Mouse (Mus musculus): ENCODE results near the gene Tas2r110. TPM values are rescaled to one million over a fixed set of nuclear protein-coding genes. Genes with fewer than 3 reads are reported as not detected.

Tas2r110 gene
- polyA plus RNA-seq (2015; fragmentation: Nextera tagmentation; extraction: Ambion mirVana) = not detected in 2 replicates

DNA sequence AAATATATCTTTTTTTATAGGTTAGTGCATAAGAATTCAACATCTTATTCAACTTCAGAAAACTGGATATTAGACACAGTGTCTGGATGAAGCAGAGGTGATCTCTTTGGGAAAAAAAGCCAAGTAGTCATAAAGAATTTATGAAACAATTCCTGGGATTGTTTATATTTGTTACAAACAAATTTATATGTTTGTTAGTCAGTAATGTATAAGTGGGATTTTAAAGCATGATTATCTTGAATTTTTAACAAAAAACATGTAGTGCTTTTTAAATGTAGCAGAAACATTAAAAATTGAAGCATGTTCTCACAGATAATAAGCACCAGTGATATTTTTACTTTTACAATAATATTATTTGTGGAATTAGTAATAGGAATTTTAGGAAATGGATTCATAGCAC lies at the start of gene Tas2r110:
Gene Tas2r110 (plus strand): TSS at position 301 of the 400 bp plus-strand sequence.
- TF ChIP-seq CTCF (IDR thresholded peaks at IDR 0.05; ENCODE audit: low read depth) = no peak
- no peak for ATAC-seq
- H3K9ac ChIP-seq (ENCODE audit: low read depth, low read length) = no peak within 1 kb of the TSS
- H3K9me3 ChIP-seq (ENCODE audit: control insufficient read depth) = no peaks in the 10 kb centered on the region
- no peak within 1 kb of the TSS for H3K4me2 ChIP-seq (replicated peaks; ENCODE audit: low read depth)
- H3K4me3 ChIP-seq (ENCODE audit: low read depth, low read length) = no peak within 1 kb of the TSS
- no peaks in the 10 kb centered on the region for H3K36me3 ChIP-seq (ENCODE audit: control insufficient read depth, insufficient read depth)
- no peaks in the 10 kb centered on the region for H3K27me3 ChIP-seq (replicated peaks; ENCODE audit: control insufficient read depth, insufficient read depth, low read length)
- H3K4me1 ChIP-seq (replicated peaks; ENCODE audit: control insufficient read depth, insufficient read depth, low read length) = no peaks in the 10 kb centered on the region
- no peak within 1 kb of the TSS for H3K27ac ChIP-seq (ENCODE audit: low read depth, low read length)

DNA sequence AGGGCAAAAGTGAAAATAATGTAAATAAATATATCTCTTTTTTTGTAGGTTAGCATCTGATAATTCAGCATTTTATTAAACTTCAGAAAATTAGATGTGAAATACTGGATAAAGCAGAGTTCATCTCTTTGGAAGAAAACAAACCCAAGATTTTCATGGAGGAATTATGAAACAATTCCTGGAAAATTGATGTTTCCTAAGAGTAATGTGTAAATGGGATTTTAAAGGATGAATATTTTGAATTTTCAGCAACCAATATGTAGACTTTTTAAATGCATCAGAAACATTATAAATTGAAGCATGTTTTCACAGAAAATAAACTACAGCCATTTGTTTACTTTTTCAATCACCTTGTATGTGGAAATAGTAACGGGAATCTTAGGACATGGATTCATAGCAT lies 21.0 kb upstream of the Tas2r110 start, which contains the start of gene Tas2r123:
Gene Tas2r123 (plus strand): TSS at position 301 of the 400 bp plus-strand sequence.
- TF ChIP-seq CTCF (IDR thresholded peaks at IDR 0.05; ENCODE audit: low read depth) = no peak
- Histone ChIP-seq H3K27me3 (replicated peaks; ENCODE audit: control insufficient read depth, insufficient read depth, low read length) (no peaks in the 10 kb centered on the region), H3K4me1 (replicated peaks; ENCODE audit: control insufficient read depth, insufficient read depth, low read length) (no peaks in the 10 kb centered on the region), H3K9ac (ENCODE audit: low read depth, low read length) (no peak within 1 kb of the TSS), H3K36me3 (ENCODE audit: control insufficient read depth, insufficient read depth) (no peaks in the 10 kb centered on the region), H3K9me3 (ENCODE audit: control insufficient read depth) (no peaks in the 10 kb centered on the region), H3K27ac (ENCODE audit: low read depth, low read length) (no peak within 1 kb of the TSS), H3K4me2 (replicated peaks; ENCODE audit: low read depth) (no peak within 1 kb of the TSS), H3K4me3 (ENCODE audit: low read depth, low read length) (no peak within 1 kb of the TSS)
- WGBS = 79% methylated on average over 1 of the region's 1 CpGs
- no peak for ATAC-seq

DNA sequence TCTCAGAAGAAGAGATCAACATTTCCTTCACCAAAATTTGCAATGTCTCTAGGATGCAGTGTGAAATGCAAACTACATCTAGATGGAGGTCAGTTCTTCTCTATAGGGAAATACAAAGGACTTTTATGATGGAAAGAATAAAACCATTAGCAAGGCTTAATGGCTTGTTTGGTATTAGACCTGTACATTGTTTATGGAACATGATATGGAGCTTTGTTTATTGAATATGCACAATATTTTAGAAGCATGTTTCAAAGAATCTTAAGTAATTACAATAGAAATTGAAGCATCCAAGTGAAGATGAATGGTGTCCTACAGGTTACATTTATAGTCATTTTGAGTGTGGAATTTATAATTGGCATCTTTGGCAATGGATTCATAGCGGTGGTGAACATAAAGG lies 12.7 kb upstream of the Tas2r110 start, which contains the start of gene Tas2r116:
Gene Tas2r116 (plus strand): TSS at position 301 of the 400 bp plus-strand sequence.
- TF ChIP-seq CTCF (IDR thresholded peaks at IDR 0.05; ENCODE audit: low read depth) = no peak
- Histone ChIP-seq H3K9ac (ENCODE audit: low read depth, low read length) (no peak within 1 kb of the TSS), H3K9me3 (ENCODE audit: control insufficient read depth) (no peaks in the 10 kb centered on the region), H3K4me3 (ENCODE audit: low read depth, low read length) (no peak within 1 kb of the TSS), H3K27me3 (replicated peaks; ENCODE audit: control insufficient read depth, insufficient read depth, low read length) (no peaks in the 10 kb centered on the region), H3K4me1 (replicated peaks; ENCODE audit: control insufficient read depth, insufficient read depth, low read length) (no peaks in the 10 kb centered on the region), H3K4me2 (replicated peaks; ENCODE audit: low read depth) (no peak within 1 kb of the TSS), H3K36me3 (ENCODE audit: control insufficient read depth, insufficient read depth) (no peaks in the 10 kb centered on the region), H3K27ac (ENCODE audit: low read depth, low read length) (no peak within 1 kb of the TSS)
- no peak for ATAC-seq
- 83% methylated on average over 1 of the region's 1 CpGs for WGBS

DNA sequence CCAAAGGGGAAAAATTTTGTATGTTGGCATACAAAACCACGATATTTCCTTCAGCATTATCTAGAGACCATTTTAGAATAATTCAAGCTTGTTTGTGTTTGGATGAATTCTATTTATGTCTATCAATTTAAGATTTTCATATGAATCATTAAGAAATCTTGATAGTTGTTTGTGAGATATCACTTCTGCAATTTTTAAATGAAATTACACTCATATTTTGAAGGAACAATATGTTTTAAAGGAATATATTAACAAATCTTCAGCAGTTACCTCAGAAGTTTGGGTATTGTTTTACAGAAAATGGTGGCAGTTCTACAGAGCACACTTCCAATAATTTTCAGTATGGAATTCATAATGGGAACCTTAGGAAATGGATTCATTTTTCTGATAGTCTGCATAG lies 24.9 kb downstream of the Tas2r110 start, which contains the start of gene Tas2r113:
Gene Tas2r113 (plus strand): TSS at position 301 of the 400 bp plus-strand sequence.
- no peak for ATAC-seq
- Histone ChIP-seq H3K4me2 (replicated peaks; ENCODE audit: low read depth) (no peak within 1 kb of the TSS), H3K27ac (ENCODE audit: low read depth, low read length) (no peak within 1 kb of the TSS), H3K27me3 (replicated peaks; ENCODE audit: control insufficient read depth, insufficient read depth, low read length) (no peaks in the 10 kb centered on the region), H3K4me1 (replicated peaks; ENCODE audit: control insufficient read depth, insufficient read depth, low read length) (no peaks in the 10 kb centered on the region), H3K4me3 (ENCODE audit: low read depth, low read length) (no peak within 1 kb of the TSS), H3K36me3 (ENCODE audit: control insufficient read depth, insufficient read depth) (no peaks in the 10 kb centered on the region), H3K9ac (ENCODE audit: low read depth, low read length) (no peak within 1 kb of the TSS), H3K9me3 (ENCODE audit: control insufficient read depth) (no peaks in the 10 kb centered on the region)
- WGBS = 61% methylated on average over 1 of the region's 1 CpGs
- no peak for TF ChIP-seq CTCF (IDR thresholded peaks at IDR 0.05; ENCODE audit: low read depth)

DNA sequence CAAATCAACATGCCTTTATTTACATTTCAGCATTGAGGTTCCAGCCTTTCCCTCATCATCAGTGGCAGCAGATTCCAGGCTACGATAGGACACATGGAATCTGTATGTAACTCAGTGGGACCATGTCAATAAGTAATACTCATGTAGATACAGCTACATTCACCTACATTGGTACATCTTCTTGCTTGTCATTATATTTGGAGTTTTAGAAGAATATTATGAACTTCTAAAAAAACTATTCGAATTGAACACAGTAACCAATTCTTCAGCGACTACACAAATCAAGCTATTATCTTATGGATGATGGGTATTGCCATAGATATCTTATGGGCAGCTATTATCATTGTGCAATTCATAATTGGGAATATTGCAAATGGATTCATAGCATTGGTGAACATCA lies 41.5 kb downstream of the Tas2r110 start, which contains the start of gene Tas2r125:
Gene Tas2r125 (plus strand): TSS at position 301 of the 400 bp plus-strand sequence.
- H3K27ac ChIP-seq (ENCODE audit: low read depth, low read length) = no peak within 1 kb of the TSS
- ATAC-seq = no peak
- H3K4me2 ChIP-seq (replicated peaks; ENCODE audit: low read depth) = no peak within 1 kb of the TSS
- H3K9me3 ChIP-seq (ENCODE audit: control insufficient read depth) = no peaks in the 10 kb centered on the region
- H3K4me1 ChIP-seq (replicated peaks; ENCODE audit: control insufficient read depth, insufficient read depth, low read length) = no peaks in the 10 kb centered on the region
- no peaks in the 10 kb centered on the region for H3K36me3 ChIP-seq (ENCODE audit: control insufficient read depth, insufficient read depth)
- TF ChIP-seq CTCF (IDR thresholded peaks at IDR 0.05; ENCODE audit: low read depth) = no peak
- no peaks in the 10 kb centered on the region for H3K27me3 ChIP-seq (replicated peaks; ENCODE audit: control insufficient read depth, insufficient read depth, low read length)
- WGBS = 76% methylated on average over 3 of the region's 3 CpGs
- no peak within 1 kb of the TSS for H3K4me3 ChIP-seq (ENCODE audit: low read depth, low read length)
- H3K9ac ChIP-seq (ENCODE audit: low read depth, low read length) = no peak within 1 kb of the TSS

Other genes with a start within 250 kb of the Tas2r110 start
- not detected in 2 replicates for gene A630073D07Rik, start 216.5 kb upstream of the Tas2r110 start, polyA plus RNA-seq (2015; fragmentation: Nextera tagmentation; extraction: Ambion mirVana)
- gene Tas2r120, start 211.1 kb upstream of the Tas2r110 start, polyA plus RNA-seq (2015; fragmentation: Nextera tagmentation; extraction: Ambion mirVana) = not detected in 2 replicates
- not detected in 2 replicates for gene Tas2r121, start 167.0 kb upstream of the Tas2r110 start, polyA plus RNA-seq (2015; fragmentation: Nextera tagmentation; extraction: Ambion mirVana)
- gene Tas2r122, start 156.1 kb upstream of the Tas2r110 start, polyA plus RNA-seq (2015; fragmentation: Nextera tagmentation; extraction: Ambion mirVana) = not detected in 2 replicates
- gene Tas2r115, start 130.0 kb upstream of the Tas2r110 start, polyA plus RNA-seq (2015; fragmentation: Nextera tagmentation; extraction: Ambion mirVana) = not detected in 2 replicates
- gene Tas2r124, start 113.3 kb upstream of the Tas2r110 start, polyA plus RNA-seq (2015; fragmentation: Nextera tagmentation; extraction: Ambion mirVana) = not detected in 2 replicates
- not detected in 2 replicates for gene Tas2r102, start 105.9 kb upstream of the Tas2r110 start, polyA plus RNA-seq (2015; fragmentation: Nextera tagmentation; extraction: Ambion mirVana)
- not detected in 2 replicates for gene Tas2r136, start 89.8 kb upstream of the Tas2r110 start, polyA plus RNA-seq (2015; fragmentation: Nextera tagmentation; extraction: Ambion mirVana)
- gene Tas2r117, start 65.2 kb upstream of the Tas2r110 start, polyA plus RNA-seq (2015; fragmentation: Nextera tagmentation; extraction: Ambion mirVana) = not detected in 2 replicates
- gene Tas2r123, start 20.9 kb upstream of the Tas2r110 start, polyA plus RNA-seq (2015; fragmentation: Nextera tagmentation; extraction: Ambion mirVana) = not detected in 2 replicates
- not detected in 2 replicates for gene Tas2r116, start 12.6 kb upstream of the Tas2r110 start, polyA plus RNA-seq (2015; fragmentation: Nextera tagmentation; extraction: Ambion mirVana)
- not detected in 2 replicates for gene Tas2r113, start 25.0 kb downstream of the Tas2r110 start, polyA plus RNA-seq (2015; fragmentation: Nextera tagmentation; extraction: Ambion mirVana)
- gene Tas2r125, start 41.6 kb downstream of the Tas2r110 start, polyA plus RNA-seq (2015; fragmentation: Nextera tagmentation; extraction: Ambion mirVana) = not detected in 2 replicates
- not detected in 2 replicates for gene Tas2r129, start 83.1 kb downstream of the Tas2r110 start, polyA plus RNA-seq (2015; fragmentation: Nextera tagmentation; extraction: Ambion mirVana)
- gene Tas2r131, start 89.9 kb downstream of the Tas2r110 start, polyA plus RNA-seq (2015; fragmentation: Nextera tagmentation; extraction: Ambion mirVana) = not detected in 2 replicates
- not detected in 2 replicates for gene Tas2r109, start 113.0 kb downstream of the Tas2r110 start, polyA plus RNA-seq (2015; fragmentation: Nextera tagmentation; extraction: Ambion mirVana)
- not detected in 2 replicates for gene Tas2r103, start 169.1 kb downstream of the Tas2r110 start, polyA plus RNA-seq (2015; fragmentation: Nextera tagmentation; extraction: Ambion mirVana)
- gene Tas2r140, start 187.8 kb downstream of the Tas2r110 start, polyA plus RNA-seq (2015; fragmentation: Nextera tagmentation; extraction: Ambion mirVana) = not detected in 2 replicates
- gene Smim10l1, start 236.9 kb downstream of the Tas2r110 start, polyA plus RNA-seq (2015; fragmentation: Nextera tagmentation; extraction: Ambion mirVana) = 73.1 and 77.4 TPM in 2 replicates

Data from intestine, postnatal 0 days (tissue).